Mouse (Mus musculus): Measurements from ENCODE around the gene Cox6a2.

The Cox6a2 gene

GRCm38 (mm10) chr7:128206152-128206551 is at the start of gene Cox6a2:
Gene Cox6a2 (minus strand): TSS chr7:128206387.
- DNase-seq: no peak

GRCm38 (mm10) chr7:128255757-128256156 is 49.6 kb upstream of the Cox6a2 start:
- DNase-seq: no peak

GRCm38 (mm10) chr7:128254978-128255377 is 48.8 kb upstream of the Cox6a2 start:
- no peak for DNase-seq

- peak; percentile 93 for DNase-seq
These were observed 46.4 kb upstream of the Cox6a2 start for GRCm38 (mm10) chr7:128252609-128253008.

GRCm38 (mm10) chr7:128251946-128252345 is 45.8 kb upstream of the Cox6a2 start:
- DNase-seq: peak; percentile 53

- DNase-seq: no peak
These were observed 43.8 kb upstream of the Cox6a2 start for GRCm38 (mm10) chr7:128249998-128250397.

GRCm38 (mm10) chr7:128248081-128249042 is 42.2 kb upstream of the Cox6a2 start:
- no peak for DNase-seq

- peak; percentile 92 for DNase-seq
These were observed 41.3 kb upstream of the Cox6a2 start for GRCm38 (mm10) chr7:128247443-128247842.

- DNase-seq: no peak
These were observed 40.6 kb upstream of the Cox6a2 start, which contains the start of gene Tgfb1i1 for GRCm38 (mm10) chr7:128246496-128247391. Gene Tgfb1i1 (plus strand): TSS chr7:128246812.

GRCm38 (mm10) chr7:128245547-128245946 is 39.4 kb upstream of the Cox6a2 start:
- no peak for DNase-seq

- no peak for DNase-seq
These were observed 38.3 kb upstream of the Cox6a2 start for GRCm38 (mm10) chr7:128244410-128245025.

- no peak for DNase-seq
These were observed 37.7 kb upstream of the Cox6a2 start for GRCm38 (mm10) chr7:128243921-128244320.

GRCm38 (mm10) chr7:128242331-128242730 is 36.1 kb upstream of the Cox6a2 start:
- no peak for DNase-seq

GRCm38 (mm10) chr7:128240131-128240784 is 34.1 kb upstream of the Cox6a2 start:
- DNase-seq: no peak

- DNase-seq: peak; percentile 67
These were observed 32.8 kb upstream of the Cox6a2 start for GRCm38 (mm10) chr7:128238991-128239390.

GRCm38 (mm10) chr7:128237927-128238778 is 32.0 kb upstream of the Cox6a2 start, which contains the start of gene 9130023H24Rik:
Gene 9130023H24Rik (minus strand): TSS chr7:128238031.
- DNase-seq: peak; percentile 100

GRCm38 (mm10) chr7:128237593-128237926 is 31.4 kb upstream of the Cox6a2 start:
- no peak for DNase-seq

- peak; percentile 87 for DNase-seq
These were observed 30.8 kb upstream of the Cox6a2 start, which contains the start of gene Armc5 for GRCm38 (mm10) chr7:128236856-128237592. Gene Armc5 (plus strand): TSS chr7:128237342.

- DNase-seq: no peak
These were observed 30.2 kb upstream of the Cox6a2 start for GRCm38 (mm10) chr7:128236426-128236825.

- DNase-seq: no peak
These were observed 29.3 kb upstream of the Cox6a2 start for GRCm38 (mm10) chr7:128235481-128235880.
